Mouse (Mus musculus) liver, embryonic 14.5 days (tissue): ENCODE data around the gene Kirrel3.

ENCODE experiments used
- CTCF ChIP-seq: IDR thresholded peaks from 2 replicates; pipeline ENCODE4 v1.5.1; 2016; ENCODE audit warnings: antibody characterized with exemption, low read depth, control low read depth
- EP300 ChIP-seq: IDR thresholded peaks from 2 replicates; pipeline ENCODE4 v1.6.1; 2016; ENCODE audit warnings: antibody characterized with exemption, low read depth

GRCm38 (mm10) chr9:34976596-34977462 lies 491.1 kb downstream of the Kirrel3 start:
- no peak for TF ChIP-seq EP300
- no peak for TF ChIP-seq CTCF
